Mouse (Mus musculus): ENCODE results near the gene Gm10490.

DNA sequence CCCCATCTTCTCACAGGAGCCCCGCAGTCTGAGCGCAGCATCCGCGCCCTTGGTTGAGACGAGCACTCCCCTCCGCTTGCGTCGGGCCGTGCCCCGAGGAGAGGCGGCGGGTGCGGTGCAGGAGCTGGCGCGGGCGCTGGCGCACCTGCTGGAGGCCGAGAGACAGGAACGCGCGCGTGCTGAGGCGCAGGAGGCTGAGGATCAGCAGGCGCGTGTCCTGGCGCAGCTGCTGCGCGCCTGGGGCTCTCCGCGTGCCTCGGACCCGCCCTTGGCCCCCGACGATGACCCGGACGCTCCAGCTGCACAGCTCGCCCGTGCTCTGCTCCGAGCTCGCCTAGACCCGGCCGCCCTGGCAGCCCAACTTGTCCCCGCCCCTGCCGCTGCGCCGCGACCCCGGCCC is 12.7 kb downstream of the Gm10490 start:
- TF ChIP-seq CTCF (IDR thresholded peaks at IDR 0.05; ENCODE audit: borderline replicate concordance, control insufficient read depth, extremely low read depth, insufficient read depth, low read length, poor library complexity) (no peak), POLR2A (IDR thresholded peaks at IDR 0.05; ENCODE audit: control insufficient read depth, extremely low read depth, insufficient read depth, low read length, poor library complexity) (no peak)

Measured in thymus, adult 2 months (tissue).